20 mouse cellular contexts compared by ENCODE assay signal in the genomic region with DNA sequence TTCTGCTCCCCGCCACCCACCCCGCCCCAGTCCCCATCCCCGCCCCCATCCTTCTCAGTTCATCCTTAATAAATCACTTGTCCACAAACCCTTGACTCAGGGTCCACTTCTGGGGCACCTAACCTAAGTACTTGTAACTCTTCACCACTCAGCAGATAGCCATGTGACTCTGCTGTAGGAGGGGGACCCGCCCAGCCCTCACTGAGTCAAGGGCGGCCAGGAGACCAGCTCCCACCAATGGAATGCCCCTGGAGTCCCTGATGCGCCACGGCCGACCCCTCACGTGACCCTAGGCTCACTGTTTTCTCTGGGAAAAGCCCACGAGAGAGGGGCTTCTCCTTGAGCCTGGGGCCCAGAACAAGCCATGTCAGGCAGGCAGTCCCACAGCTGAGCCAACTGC. TPM values are rescaled to one million over a fixed set of nuclear protein-coding genes. Genes with fewer than 3 reads are reported as not detected.
A peak's percentile ranks its signal among the peaks of the same experiment; 100 is the strongest.
DNase-seq lines count a peak whose midpoint lies in the region; ATAC-seq and TF ChIP-seq lines count a peak whose summit lies in the region.
"Had no signal": no experiment of that assay in that cellular context is flagged by ENCODE, and none has a peak within 500 bp of the region (broad histone marks: within the 10 kb centered on the region; RNA-seq: fewer than 3 reads in every experiment).

No protein-coding gene starts in this region.

- WGBS in heart, embryonic 10.5 days: 56% methylated on average over 10 of the region's 10 CpGs
- 65% methylated on average over 10 of the region's 10 CpGs for WGBS in hindbrain, embryonic 10.5 days
- WGBS in hindbrain, postnatal 0 days: 73% methylated on average over 10 of the region's 10 CpGs
- WGBS in lung, embryonic 16.5 days: 52% methylated on average over 10 of the region's 10 CpGs

- H3K27me3 ChIP-seq in heart, embryonic 10.5 days (ENCODE audit: insufficient read depth, poor library complexity, severe bottlenecking): no peaks in the 10 kb centered on the region; the same call in 1 of the 2 replicates
- H3K27me3 ChIP-seq in hindbrain, embryonic 10.5 days (ENCODE audit: insufficient read depth, poor library complexity, severe bottlenecking): peaks cover 10% of the 10 kb centered on the region; the same call in 1 of the 2 replicates
- no peaks in the 10 kb centered on the region for H3K27me3 ChIP-seq in hindbrain, postnatal 0 days (ENCODE audit: insufficient read depth, low read length)
- H3K27me3 ChIP-seq in lung, embryonic 16.5 days (ENCODE audit: control insufficient read depth, insufficient read depth, low read depth, low read length): no peaks in the 10 kb centered on the region
- no peaks in the 10 kb centered on the region for H3K27me3 ChIP-seq in myocyte (ENCODE audit: control insufficient read depth, insufficient read depth, insufficient read length)
- H3K27me3 ChIP-seq: embryonic facial prominence, embryonic 13.5 days; forebrain, embryonic 12.5 days; midbrain, embryonic 15.5 days; Patski; stomach, embryonic 15.5 days had no signal

- H3K36me3 ChIP-seq in heart, embryonic 10.5 days: no peaks in the 10 kb centered on the region
- H3K36me3 ChIP-seq in hindbrain, embryonic 10.5 days: no peaks in the 10 kb centered on the region
- H3K36me3 ChIP-seq in hindbrain, postnatal 0 days (ENCODE audit: insufficient read depth, low read length): no peaks in the 10 kb centered on the region
- H3K36me3 ChIP-seq in lung, embryonic 16.5 days (ENCODE audit: control insufficient read depth, insufficient read depth, low read length): no peaks in the 10 kb centered on the region
- H3K36me3 ChIP-seq in myocyte (ENCODE audit: control insufficient read depth, insufficient read depth): no peaks in the 10 kb centered on the region
- H3K36me3 ChIP-seq: embryonic facial prominence, embryonic 13.5 days; forebrain, embryonic 12.5 days; liver, embryonic 12.5 days; midbrain, embryonic 15.5 days; stomach, embryonic 15.5 days had no signal

- H3ac ChIP-seq in myocyte (ENCODE audit: control insufficient read depth, insufficient read length): no peak overlapping the region

- H3K4me1 ChIP-seq in heart, embryonic 10.5 days: peaks cover 38% of the 10 kb centered on the region
- H3K4me1 ChIP-seq in hindbrain, embryonic 10.5 days (replicated peaks): peaks cover 51% of the 10 kb centered on the region
- peaks cover 9% of the 10 kb centered on the region for H3K4me1 ChIP-seq in hindbrain, postnatal 0 days (ENCODE audit: insufficient read depth, low read length)
- H3K4me1 ChIP-seq in lung, embryonic 16.5 days (replicated peaks; ENCODE audit: control insufficient read depth, insufficient read depth, low read length): peaks cover 8% of the 10 kb centered on the region; the same call in 1 of the 2 replicates
- H3K4me1 ChIP-seq: liver, embryonic 12.5 days had no signal

- no peak overlapping the region for H3K9ac ChIP-seq in hindbrain, postnatal 0 days (replicated peaks; ENCODE audit: low read length)
- H3K9ac ChIP-seq in lung, embryonic 16.5 days (ENCODE audit: low read length): no peak overlapping the region
- H3K9ac ChIP-seq: embryonic facial prominence, embryonic 13.5 days; forebrain, embryonic 12.5 days; liver, embryonic 12.5 days; midbrain, embryonic 15.5 days; stomach, embryonic 15.5 days had no signal

- ATAC-seq in hindbrain, postnatal 0 days: no peak
- peak; percentile 84; the same call in 1 of the 2 replicates for ATAC-seq in lung, embryonic 16.5 days (ENCODE audit: low read depth)
- ATAC-seq: liver, embryonic 12.5 days; midbrain, embryonic 15.5 days; Patski had no signal

- no peak for TF ChIP-seq CTCF in hindbrain, postnatal 0 days (IDR thresholded peaks at IDR 0.05; ENCODE audit: low read depth)

- TF ChIP-seq POLR2A in myocyte (IDR thresholded peaks at IDR 0.05; ENCODE audit: insufficient read length, low read depth): no peak

- no peaks in the 10 kb centered on the region for H3K79me2 ChIP-seq in myocyte (ENCODE audit: control insufficient read depth, insufficient read depth)

- intact Hi-C loops in heart, postnatal 36 days (cut with DNase I): no loop called here

- DNase-seq in heart, embryonic 10.5 days (ENCODE audit: low spot score): no peak
- no peak for DNase-seq in heart, postnatal 36 days
- no peak for DNase-seq in hindbrain, embryonic 10.5 days (ENCODE audit: low spot score)
- no peak for DNase-seq in hindbrain, postnatal 0 days (ENCODE audit: low spot score)
- no peak for DNase-seq in lung, adult 18-20 months
- DNase-seq in neural tube, embryonic 10.5 days (ENCODE audit: extremely low spot score, low spot score): no peak
- DNase-seq: adrenal gland, postnatal 36 days; cerebellum, adult 9-10 months; gastrocnemius, postnatal 10 days; lung, postnatal 10 days; thymus, adult 2 months had no signal

- no peaks in the 10 kb centered on the region for H3K9me3 ChIP-seq in heart, embryonic 10.5 days
- no peaks in the 10 kb centered on the region for H3K9me3 ChIP-seq in hindbrain, embryonic 10.5 days
- no peaks in the 10 kb centered on the region for H3K9me3 ChIP-seq in hindbrain, postnatal 0 days (ENCODE audit: low read length)
- no peaks in the 10 kb centered on the region for H3K9me3 ChIP-seq in lung, embryonic 16.5 days (ENCODE audit: control insufficient read depth, low read length)
- H3K9me3 ChIP-seq: embryonic facial prominence, embryonic 13.5 days; forebrain, embryonic 12.5 days; liver, embryonic 12.5 days; midbrain, embryonic 15.5 days; stomach, embryonic 15.5 days had no signal

- no peak overlapping the region for H3K4me2 ChIP-seq in hindbrain, postnatal 0 days (ENCODE audit: low read depth, low read length)
- H3K4me2 ChIP-seq in lung, embryonic 16.5 days (ENCODE audit: low read depth, low read length): no peak overlapping the region
- H3K4me2 ChIP-seq in myocyte (ENCODE audit: low read depth): no peak overlapping the region
- H3K4me2 ChIP-seq: embryonic facial prominence, embryonic 13.5 days; forebrain, embryonic 12.5 days; liver, embryonic 12.5 days; midbrain, embryonic 15.5 days; stomach, embryonic 15.5 days had no signal

- H3K27ac ChIP-seq in heart, embryonic 10.5 days: peak overlapping the region; percentile 75
- peak overlapping the region; percentile 62; the same call in 1 of the 2 replicates for H3K27ac ChIP-seq in hindbrain, embryonic 10.5 days
- no peak overlapping the region for H3K27ac ChIP-seq in hindbrain, postnatal 0 days
- H3K27ac ChIP-seq in lung, embryonic 16.5 days (ENCODE audit: low read length): no peak overlapping the region
- H3K27ac ChIP-seq: embryonic facial prominence, embryonic 13.5 days; forebrain, embryonic 12.5 days; liver, embryonic 12.5 days; midbrain, embryonic 15.5 days; stomach, embryonic 15.5 days had no signal

- no peak overlapping the region for H3K4me3 ChIP-seq in heart, embryonic 10.5 days
- no peak overlapping the region for H3K4me3 ChIP-seq in hindbrain, embryonic 10.5 days
- H3K4me3 ChIP-seq in hindbrain, postnatal 0 days (ENCODE audit: low read length): no peak overlapping the region
- H3K4me3 ChIP-seq in lung, embryonic 16.5 days (ENCODE audit: low read length): no peak overlapping the region
- H3K4me3 ChIP-seq in myocyte: no peak overlapping the region
- H3K4me3 ChIP-seq: embryonic facial prominence, embryonic 13.5 days; forebrain, embryonic 12.5 days; liver, embryonic 12.5 days; midbrain, embryonic 15.5 days; stomach, embryonic 15.5 days had no signal

TF ChIP-seq in myocyte, 11 proteins besides CTCF, POLR2A, EP300 and RAD21:
- TF ChIP-seq USF1 (IDR thresholded peaks at IDR 0.05; ENCODE audit: low read depth) (peak; percentile 31), CEBPB (IDR thresholded peaks at IDR 0.05; ENCODE audit: insufficient read depth, poor library complexity, severe bottlenecking) (no peak), MYOD1 (IDR thresholded peaks at IDR 0.05; ENCODE audit: control insufficient read depth in 1 of 3, insufficient read length in 2 of 3, low read depth in 2 of 3) (peak in 1 of 3 experiments; percentile 11)

RNA-seq across cellular contexts. Expression of a gene that starts 21.7 kb away (rescaled TPM):
- 31.3 and 33.1 TPM in 2 replicates for polyA plus RNA-seq in heart, embryonic 10.5 days (2016; fragmentation: Nextera tagmentation; extraction: Ambion mirVana)
- 10 to 100 TPM; 40.8 to 83.9 TPM for total RNA-seq in heart, postnatal 36 days (2021)
- 29.9 and 36.0 TPM in 2 replicates for polyA plus RNA-seq in hindbrain, embryonic 10.5 days (2016; fragmentation: Nextera tagmentation; extraction: Ambion mirVana)
- total RNA-seq in hindbrain, postnatal 0 days (2014; rRNA removed): 48.9 and 50.0 TPM in 2 replicates
- polyA plus RNA-seq in hindbrain, postnatal 0 days (2015; fragmentation: Nextera tagmentation; extraction: Ambion mirVana): 242 and 257 TPM in 2 replicates
- 41.3 and 43.7 TPM in 2 replicates for polyA plus RNA-seq in lung, embryonic 16.5 days (2015; fragmentation: Nextera tagmentation; extraction: Ambion mirVana)
- polyA plus RNA-seq in myocyte (2012; fragmentation: generic; extraction: Trizol): 2,069 TPM

RNA-seq across cellular contexts. Expression of a gene that starts 36.6 kb away (rescaled TPM):
- 433 and 498 TPM in 2 replicates for polyA plus RNA-seq in heart, embryonic 10.5 days (2016; fragmentation: Nextera tagmentation; extraction: Ambion mirVana)
- total RNA-seq in heart, postnatal 36 days (2021): 10 to 100 TPM; 54.9 to 60.9 TPM
- polyA plus RNA-seq in hindbrain, embryonic 10.5 days (2016; fragmentation: Nextera tagmentation; extraction: Ambion mirVana): 723 and 795 TPM in 2 replicates
- total RNA-seq in hindbrain, postnatal 0 days (2014; rRNA removed): 139 and 147 TPM in 2 replicates
- 298 and 315 TPM in 2 replicates for polyA plus RNA-seq in hindbrain, postnatal 0 days (2015; fragmentation: Nextera tagmentation; extraction: Ambion mirVana)
- polyA plus RNA-seq in lung, embryonic 16.5 days (2015; fragmentation: Nextera tagmentation; extraction: Ambion mirVana): 563 and 593 TPM in 2 replicates
- polyA plus RNA-seq in myocyte (2012; fragmentation: generic; extraction: Trizol): 98.2 TPM

RNA-seq across cellular contexts. Expression of a gene that starts 44.9 kb away (rescaled TPM):
- 0.23 and 0.48 TPM in 2 replicates for polyA plus RNA-seq in heart, embryonic 10.5 days (2016; fragmentation: Nextera tagmentation; extraction: Ambion mirVana)
- under 1 TPM; 0.43 to 0.50 TPM for total RNA-seq in heart, postnatal 36 days (2021)
- polyA plus RNA-seq in hindbrain, embryonic 10.5 days (2016; fragmentation: Nextera tagmentation; extraction: Ambion mirVana): 0.04 TPM in 1 of 2 replicates, not detected in the other
- 1.2 TPM in 2 replicates for total RNA-seq in hindbrain, postnatal 0 days (2014; rRNA removed)
- 0.05 and 0.20 TPM in 2 replicates for polyA plus RNA-seq in hindbrain, postnatal 0 days (2015; fragmentation: Nextera tagmentation; extraction: Ambion mirVana)
- polyA plus RNA-seq in lung, embryonic 16.5 days (2015; fragmentation: Nextera tagmentation; extraction: Ambion mirVana): 1.1 TPM in 2 replicates
- 6.8 TPM for polyA plus RNA-seq in myocyte (2012; fragmentation: generic; extraction: Trizol)
- polyA plus RNA-seq: limb, embryonic 11.5 days; midbrain, embryonic 15.5 days had no signal

Comparison
In these comparisons a context has a peak if more than half of its experiments do, and no peak if none do; other contexts are left out.
1. H3K27ac ChIP-seq: peak in heart, embryonic 10.5 days (single experiment) and hindbrain, embryonic 10.5 days (single experiment); none in hindbrain, postnatal 0 days (single experiment) and lung, embryonic 16.5 days (single experiment).